Mouse (Mus musculus) cerebellum, adult (tissue): Measurements from ENCODE around the gene Btbd35f22.
"Not testable (repeated sequence)": the region's sequence is repeated elsewhere in the genome, so short reads cannot be mapped to it uniquely, and the experiment has no call there.

Experiments used
- ATAC-seq: cut with Nextera tagmentation; 2 replicates; pipeline ENCODE4 v1.9.2; 2017; ENCODE audit warnings: mild to moderate bottlenecking, moderate library complexity, mixed read lengths; ENCODE audit not compliant: insufficient number of reproducible peaks, low FRiP score, low TSS enrichment

Gene Btbd35f22

GRCm38 (mm10) chrX:32047529-32047928, at the start of gene Btbd35f22:
Gene Btbd35f22 (plus strand): TSS chrX:32047829.
- not testable (repeated sequence) for ATAC-seq
